Mouse (Mus musculus) urinary bladder, postnatal 36 days (tissue): Measurements from ENCODE around the gene Prkd2.

Experiments used
- DNase-seq, 2 experiments: peaks; one replicate each; pipeline ENCODE4 v3.0.0; 2022; ENCODE audit warnings: low spot score in 2 of 2, mixed read lengths in 1 of 2

Gene Prkd2

DNA sequence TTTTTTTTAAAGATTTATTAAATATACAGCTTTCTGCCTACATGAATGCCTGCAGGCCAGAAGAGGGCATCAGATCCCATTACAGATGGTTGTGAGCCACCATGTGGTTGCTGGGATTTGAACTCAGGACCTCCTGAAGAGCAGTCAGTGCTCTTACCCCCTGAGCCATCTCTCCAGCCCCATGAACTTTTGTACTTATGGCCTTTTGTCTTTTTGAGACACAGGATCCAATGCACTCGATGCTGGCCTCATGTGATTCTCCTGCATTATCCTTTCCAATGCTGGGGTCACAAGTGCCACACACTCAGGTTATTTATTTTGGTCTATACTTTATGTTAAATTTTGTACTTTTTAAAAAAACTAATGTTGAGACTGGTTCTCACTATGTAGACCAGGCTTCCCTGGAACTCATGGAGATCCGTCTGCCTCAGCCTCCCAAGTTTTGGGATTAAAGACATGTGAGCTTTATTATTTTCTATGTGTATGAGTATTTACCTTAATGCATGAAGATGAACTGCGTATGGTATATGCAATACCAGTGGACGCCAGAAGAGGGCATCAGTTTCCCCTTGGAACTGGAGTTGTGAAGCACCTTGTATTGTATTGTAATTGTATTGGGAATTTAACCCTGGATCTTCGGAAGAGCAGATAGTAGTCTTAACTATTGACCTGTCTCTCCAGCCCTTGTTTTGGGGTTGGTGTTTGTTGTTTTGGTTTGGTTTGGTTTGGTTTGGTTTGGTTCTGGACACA, 17.4 kb downstream of the Prkd2 start:
- peak in 1 of 2 experiments; percentile 33 for DNase-seq

DNA sequence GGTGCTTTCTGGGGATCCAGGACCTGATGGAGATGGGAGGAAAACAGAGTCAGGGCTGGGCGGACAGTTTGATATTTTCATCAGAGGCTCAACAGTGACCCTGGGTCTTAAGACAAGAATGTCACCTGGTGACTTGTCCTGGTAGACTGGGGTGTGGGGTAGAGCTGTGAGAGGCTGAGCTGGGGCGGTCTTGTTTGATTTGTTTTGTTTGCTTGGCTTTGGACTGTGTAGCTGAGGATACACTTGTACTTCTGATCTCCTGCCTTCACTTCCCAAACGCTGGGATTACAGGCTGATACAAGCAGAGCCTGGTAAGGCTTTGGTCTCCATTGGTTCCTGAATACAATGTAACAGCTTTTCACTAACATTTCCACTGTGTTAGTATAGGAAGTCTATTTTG, 24.8 kb downstream of the Prkd2 start:
- no peak for DNase-seq

DNA sequence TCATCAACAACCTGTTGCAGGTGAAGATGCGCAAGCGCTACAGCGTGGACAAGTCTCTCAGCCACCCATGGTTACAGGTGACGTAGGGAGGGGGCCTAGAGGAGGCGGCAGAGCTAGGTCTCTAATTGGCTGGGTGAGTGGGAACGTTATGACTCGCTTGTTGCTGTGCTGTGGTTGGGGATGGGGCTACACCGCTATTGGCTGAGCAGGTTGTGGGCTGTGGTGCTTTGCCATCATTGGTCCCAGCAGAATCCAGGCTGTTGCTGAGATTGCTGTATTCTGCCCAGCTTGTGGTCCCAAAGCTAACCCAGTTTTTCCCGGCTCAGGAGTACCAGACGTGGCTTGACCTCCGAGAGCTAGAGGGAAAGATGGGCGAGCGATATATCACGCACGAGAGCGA, 26.8 kb downstream of the Prkd2 start:
- no peak for DNase-seq

DNA sequence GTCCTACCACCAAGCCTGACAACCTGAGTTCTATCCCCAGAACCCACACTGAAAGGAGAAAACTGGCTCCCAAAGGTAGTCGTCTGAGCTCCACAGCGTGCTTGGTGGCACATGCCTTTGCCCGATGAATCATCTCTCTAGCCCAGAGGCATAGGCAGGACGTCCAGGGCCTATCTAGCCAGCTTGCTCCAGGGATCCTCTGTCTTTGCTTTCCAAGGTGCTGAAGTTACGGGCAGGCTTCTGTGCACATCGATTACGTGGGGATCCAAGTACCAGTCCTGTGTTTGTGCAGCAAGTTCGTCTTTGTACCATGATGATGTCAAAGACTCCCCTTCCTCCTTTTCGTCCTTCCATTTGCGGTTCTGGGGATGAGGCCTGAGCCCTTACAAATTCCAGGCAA, 28.9 kb downstream of the Prkd2 start:
- DNase-seq = no peak

DNA sequence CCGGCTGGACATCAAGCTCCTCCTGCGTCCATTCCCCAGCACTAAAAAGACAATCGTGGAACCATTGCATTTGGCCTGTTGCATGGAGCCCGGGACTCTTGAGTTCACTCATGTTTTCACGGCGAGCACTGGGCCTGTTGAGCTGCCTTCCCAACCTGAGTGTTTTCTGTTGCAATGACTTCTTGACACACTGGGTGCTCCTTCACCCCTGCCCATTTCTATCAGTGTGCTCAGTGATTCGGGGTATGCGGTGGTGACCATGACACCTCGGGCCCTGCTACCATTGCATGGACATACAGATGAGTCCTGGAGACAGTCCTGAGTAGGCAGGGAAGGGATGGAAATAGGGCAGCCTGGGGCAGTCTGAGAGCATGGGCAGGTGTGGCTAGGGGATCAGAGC, 29.8 kb downstream of the Prkd2 start:
- no peak for DNase-seq

DNA sequence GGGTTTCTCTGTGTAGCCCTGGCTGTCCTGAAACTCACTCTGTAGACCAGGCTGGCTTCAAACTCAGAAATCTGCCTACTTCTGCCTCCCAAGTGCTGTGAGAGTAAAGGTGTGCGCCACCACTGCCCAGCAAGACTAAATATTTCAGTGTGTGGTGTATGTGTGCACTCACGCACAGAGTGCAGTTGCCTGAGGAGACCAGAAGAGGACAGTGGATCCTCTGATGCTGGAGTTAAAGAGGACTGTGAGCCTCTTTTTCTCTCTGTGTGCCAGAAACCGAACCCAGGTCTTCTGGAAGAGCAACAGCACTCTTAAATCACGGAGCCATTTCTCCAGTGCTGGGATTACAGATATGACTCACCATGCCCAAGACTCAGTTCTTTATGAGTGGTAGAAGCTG, 30.7 kb downstream of the Prkd2 start:
- DNase-seq = no peak

DNA sequence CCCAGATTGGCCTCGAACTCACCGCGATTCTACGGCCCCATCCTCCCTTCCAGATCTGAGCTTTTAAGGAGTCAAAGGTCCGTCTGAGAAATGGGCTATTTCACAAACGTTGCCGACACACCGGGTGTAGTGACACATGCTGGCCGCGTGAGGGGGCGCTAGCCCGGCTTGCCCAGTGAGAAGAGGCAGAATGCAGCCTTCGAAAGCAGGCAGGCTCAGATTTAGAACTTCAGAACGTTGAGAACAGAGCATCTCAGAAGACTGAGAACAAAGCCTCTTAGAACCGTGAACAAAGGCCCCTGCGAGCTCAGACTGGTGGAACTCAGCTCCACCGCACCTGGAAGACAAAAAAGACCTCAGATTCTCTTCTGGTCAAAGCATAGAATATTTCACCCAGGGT, 31.5 kb downstream of the Prkd2 start:
- peak; percentile 61 to 81 for DNase-seq

DNA sequence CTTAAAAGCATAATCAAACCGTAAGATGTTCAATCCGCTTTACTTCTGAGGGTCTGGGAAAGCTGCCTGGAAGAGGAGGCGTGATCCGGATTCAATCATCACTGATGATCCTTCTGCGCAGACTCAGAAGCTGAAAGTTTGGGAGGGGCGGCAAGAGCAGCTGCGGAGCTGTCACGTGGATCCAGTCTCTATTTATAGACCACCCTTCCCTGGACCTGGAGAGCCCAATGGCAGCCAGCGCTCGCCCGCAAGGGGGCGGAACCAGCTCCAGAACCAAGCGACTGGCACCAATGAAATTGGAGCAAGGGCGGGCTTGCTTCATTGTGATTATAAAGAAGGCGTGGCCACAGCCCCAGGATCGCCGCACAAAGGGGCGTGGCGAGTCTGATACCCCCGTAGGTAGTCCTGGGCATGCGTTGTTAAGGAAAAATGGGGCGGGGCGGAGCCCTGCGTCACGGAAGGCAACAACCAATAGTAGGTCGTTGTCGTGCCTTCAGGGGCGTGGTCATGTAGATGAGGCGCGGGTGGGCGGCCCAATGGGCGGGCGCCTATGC, 32.1 kb downstream of the Prkd2 start:
- DNase-seq = peak; percentile 99 to 100

DNA sequence AGATGAGACGGTGACA, 32.4 kb downstream of the Prkd2 start, which contains the start of gene Dact3:
Dact3 (plus strand) TSS at position 8 of the 16 bp plus-strand sequence.
- no peak for DNase-seq

DNA sequence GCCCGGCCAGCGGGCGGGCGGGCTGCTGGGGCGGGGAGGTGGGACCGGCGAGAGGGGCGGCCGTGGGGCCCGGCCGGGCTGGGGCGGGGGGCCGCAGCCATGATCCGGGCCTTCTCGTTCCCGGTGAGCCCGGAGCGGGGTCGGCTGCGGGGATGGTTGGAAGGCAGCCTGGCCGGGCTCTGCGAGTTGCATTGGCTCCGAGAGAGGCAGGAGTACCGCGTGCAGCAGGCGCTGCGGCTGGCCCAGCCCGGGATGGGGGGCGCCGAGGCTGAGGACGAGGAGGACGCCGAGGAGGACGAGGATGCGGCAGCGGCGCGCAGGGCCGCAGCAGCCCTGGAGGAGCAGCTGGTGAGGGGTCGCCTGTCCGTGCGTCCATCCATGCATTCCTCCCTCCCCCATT, 32.6 kb downstream of the Prkd2 start:
- no peak for DNase-seq

DNA sequence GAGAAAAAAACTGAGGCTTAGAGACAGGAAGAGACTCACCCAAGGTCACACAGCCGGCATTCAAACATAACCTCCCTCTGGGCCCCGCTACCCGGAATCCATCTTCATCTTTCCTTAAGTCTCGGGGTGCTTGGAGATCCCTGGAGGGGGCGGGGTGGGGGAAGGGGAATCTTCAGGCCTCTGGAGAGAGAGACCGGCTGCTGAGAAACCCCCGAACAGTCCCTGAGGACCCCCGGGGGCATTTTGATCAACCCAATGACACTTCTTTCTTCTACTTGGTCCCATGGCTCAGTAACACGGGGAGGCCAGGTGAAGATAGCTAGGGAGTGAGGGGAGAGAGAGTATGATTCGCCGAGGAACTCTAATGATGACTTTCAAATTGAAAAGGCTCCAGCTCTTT, 33.3 kb downstream of the Prkd2 start:
- no peak for DNase-seq

DNA sequence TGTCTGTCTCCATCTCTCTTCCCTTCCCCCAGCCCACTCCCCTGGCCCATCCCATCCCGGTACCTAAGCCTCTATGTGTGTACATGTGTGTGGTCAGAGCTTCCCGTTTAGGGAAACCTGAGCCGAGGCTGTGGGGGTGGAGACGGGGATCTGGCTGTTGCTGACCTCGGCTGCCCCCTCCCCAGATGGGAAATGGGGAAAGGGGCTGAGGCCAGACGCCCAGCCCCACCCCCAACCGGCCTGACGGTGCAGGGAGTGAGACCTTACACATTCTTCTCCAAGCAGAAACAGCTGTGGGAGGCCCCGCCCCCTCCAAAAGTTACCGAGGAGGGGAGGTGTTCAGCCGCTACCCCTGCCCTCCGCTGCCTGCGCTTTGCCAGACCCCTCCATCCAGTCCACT, 33.9 kb downstream of the Prkd2 start:
- DNase-seq = no peak

DNA sequence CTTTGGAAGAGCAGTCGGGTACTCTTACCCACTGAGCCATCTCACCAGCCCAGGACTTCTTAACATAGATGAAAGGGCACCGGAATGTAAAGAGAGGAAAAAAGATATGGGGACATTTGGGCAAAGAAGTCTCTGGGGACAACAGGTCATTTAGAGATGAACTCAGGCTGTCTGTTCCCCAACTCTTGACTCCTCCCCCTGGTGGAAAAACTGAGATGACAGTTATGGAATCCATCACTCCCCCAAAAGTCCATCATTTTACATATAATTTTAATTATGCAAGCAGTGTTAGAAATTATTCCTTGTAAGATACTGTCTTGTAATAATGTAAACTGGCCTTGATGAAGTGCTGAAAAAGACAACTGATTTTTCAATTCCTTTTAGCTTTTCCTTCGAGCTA, 35.0 kb downstream of the Prkd2 start:
- no peak for DNase-seq

DNA sequence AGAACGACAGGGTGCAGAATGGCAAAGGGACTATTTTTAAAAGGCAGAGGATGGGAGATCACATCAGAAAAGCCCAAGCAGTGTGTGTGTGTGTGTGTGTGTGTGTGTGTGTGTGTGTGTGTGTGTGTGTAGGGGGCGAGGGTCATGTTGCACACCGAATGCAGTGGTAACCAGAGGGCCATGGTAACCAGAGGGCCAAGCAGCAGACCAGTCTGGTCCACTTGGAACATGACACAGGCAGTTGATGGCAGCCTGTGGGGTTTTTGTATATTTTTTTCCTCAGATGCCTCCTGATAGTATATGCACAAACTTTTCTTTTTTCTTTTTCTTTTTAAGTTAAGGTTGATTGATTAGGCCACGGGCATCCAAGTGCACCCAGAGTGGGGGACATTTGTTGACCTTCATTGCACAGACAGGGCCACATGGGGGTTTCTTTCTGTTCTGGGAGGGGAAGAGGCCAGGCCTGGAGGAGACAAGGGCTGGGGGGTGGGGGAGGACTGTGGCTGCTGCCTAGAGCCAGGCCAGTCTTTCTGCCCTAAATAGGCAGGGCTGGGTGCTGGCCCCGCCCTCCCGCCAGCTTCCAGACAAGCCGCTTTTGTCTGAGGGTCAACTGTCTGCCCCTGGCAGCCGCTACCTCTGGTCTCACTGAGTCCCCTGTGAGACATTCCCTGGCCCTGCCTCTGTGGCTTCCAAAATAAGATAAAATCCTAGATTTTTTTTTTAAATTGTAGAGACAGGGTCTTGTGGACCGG, 37.3 kb downstream of the Prkd2 start:
- DNase-seq = no peak

DNA sequence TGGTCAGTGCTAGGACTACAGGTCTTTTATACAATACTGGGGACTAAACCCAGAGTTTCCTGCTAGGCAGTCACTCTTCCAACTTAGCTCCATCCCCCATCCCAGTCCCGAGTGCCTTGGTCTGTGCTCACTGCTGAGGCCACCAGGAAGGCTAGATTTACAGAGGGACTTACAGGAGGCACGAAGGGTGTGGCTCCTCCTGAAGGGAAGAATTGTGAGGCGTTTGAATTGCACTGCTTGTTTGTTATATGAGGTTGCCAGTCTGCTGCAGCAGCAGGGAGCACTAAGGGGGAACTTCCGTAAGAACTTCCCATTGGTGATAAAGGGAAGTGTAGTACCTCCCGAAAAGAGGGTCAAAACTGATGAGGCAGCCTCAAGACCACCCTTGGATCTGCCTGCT, 37.9 kb downstream of the Prkd2 start:
- no peak for DNase-seq

DNA sequence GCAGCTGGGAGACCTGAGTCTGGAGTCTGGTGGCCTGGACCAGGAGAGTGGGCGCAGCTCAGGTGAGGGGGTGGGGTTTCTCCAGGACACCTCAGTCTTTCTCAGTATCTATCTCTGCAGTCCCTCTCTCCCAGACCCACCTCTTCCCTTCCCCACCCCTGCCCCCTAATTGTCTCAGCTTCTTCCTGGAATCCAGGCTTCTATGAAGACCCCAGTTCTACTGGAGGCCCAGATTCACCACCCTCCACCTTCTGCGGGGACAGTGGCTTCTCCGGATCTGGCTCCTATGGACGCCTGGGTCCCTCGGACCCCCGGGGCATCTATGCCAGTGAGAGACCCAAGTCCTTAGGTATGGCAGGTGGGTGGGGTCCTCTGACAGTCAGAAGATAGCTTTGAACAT, 40.5 kb downstream of the Prkd2 start:
- DNase-seq = no peak

DNA sequence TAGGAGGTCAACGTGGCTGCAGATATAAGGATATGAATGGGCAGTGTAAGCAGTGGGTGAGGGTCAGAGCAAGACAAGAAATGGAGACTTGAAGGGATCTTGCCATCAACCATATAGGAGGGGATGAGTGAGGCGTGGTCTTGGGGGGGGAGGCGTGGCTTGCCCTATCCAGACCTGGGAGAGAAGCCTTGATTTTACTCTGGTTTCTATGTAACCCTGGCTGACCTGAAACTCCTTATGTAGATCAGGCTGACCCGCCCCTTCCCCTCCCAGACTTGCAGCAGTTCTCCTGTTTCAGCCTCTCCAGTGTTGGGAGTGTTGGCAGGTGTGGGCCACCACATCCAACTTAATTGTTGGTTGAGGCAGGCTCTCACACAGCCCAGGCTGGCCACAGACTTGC, 41.6 kb downstream of the Prkd2 start:
- no peak for DNase-seq

DNA sequence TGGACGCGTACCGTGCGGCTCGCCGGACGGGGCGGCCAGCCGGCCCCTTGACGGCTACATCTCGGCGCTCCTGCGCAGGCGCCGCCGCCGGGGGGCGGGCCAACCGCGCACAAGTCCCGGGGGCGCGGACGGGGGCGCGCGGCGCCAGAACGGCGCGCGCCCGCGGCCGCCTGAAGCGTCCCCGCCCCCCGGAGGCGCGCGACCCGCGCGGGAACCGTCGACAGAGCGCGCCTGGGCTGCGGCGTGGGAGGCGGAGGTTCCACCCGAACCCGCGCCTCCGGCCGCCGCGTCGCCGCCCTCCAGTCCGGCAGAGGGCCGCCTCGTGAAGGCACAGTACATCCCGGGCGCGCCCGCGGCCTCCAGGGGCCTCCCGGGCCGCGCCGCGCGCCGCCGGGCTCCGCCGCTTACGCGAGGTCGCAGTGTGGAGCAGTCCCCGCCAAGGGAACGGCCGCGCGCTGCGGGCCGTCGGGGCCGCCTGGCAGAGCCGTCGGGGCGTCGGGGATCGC, 42.6 kb downstream of the Prkd2 start:
- no peak for DNase-seq

DNA sequence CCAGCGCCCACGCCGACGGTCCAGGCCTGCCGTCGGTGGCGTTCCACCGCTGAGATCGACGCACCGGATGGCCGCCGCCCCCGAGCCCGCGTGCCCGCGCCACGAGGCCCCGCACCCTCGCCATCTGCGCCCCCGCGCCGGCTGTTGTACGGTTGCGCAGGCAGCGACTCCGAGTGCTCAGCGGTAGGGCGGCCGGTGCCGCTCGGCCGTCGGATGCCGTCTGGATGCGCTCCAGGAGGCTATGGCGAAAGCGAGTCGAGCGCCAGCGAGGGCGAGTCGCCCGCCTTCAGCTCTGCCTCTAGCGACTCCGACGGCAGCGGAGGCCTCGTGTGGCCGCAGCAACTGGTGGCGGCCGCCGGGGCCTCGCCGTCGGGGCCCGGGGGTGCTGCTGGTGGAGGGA, 43.2 kb downstream of the Prkd2 start:
- no peak for DNase-seq

DNA sequence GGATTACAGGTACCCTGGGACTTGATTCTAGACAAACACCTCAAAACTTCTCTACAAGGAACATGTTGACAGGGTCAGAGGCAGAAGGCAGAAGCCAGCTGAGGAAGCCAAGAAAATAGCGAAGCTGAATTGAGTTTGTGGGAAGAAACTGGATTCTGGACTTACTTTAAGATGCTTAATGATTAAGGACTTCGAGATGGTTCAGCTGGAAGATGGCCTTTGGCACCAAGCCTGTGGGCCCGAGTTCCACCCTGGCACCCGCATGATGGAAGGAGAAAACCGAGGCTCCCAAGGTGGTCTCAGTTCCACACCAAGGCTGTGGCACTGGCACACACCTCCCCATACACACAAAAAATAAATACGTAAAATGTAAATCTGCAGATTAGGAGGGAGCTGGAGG, 47.8 kb downstream of the Prkd2 start:
- peak in 1 of 2 experiments; percentile 50 for DNase-seq

DNA sequence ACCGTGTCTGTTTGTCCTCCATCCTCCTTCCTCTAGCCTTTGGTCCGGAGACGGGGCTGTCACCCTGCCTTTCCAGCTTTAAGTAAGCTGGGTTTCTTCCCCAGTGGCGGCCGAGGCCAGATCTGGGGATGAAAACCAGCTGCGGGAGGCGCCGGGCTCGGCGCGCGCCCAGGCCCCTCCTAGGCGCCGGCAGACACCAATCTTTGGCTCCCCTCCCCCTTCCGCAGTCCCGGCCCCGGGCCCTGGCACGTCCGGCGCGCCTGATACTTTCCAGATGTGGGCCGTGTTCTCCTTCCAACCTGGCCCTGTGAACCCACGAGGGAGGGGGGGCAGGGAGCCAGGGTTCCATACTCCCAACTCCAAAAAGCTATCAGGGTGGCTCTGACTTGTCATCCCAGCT, 48.2 kb downstream of the Prkd2 start:
- DNase-seq = peak; percentile 60 to 82

DNA sequence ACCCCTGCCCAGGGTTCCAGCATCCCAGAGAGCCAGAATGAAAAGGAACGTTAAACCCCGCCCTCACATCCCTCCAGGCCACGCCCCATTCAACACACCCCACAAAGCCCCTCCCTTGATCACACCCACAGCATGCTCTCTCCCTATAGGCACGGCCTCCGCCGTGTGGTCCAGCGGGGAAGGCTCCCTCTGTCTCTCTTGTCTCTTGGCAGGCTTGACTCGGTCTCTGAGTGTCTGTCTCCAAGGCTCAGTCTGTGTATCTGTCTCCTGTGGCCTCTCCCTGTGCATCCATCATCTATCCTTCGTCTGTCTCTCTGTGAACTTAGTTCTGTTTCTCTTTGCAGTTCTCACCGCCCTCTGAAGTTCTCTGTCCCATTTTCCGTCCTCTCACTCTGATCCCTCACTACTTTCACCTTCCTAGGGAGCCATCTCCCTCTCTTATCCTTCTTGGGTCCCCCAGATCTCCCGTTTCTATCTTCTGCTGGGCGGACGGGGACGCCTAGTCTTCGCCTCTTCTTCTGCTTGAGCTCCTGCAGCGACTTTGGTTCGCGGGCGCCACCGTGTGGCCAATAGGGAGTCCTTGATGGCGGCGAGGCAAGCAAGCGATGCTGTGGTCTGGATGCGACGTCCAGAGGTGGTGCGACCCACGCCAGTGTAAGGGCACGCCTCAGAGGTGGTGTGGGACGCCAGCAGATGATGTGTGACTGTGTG, 49.1 kb downstream of the Prkd2 start, which contains the start of gene Gng8:
Gng8 (plus strand) TSS at position 146 of the 711 bp plus-strand sequence.
- DNase-seq = peak; percentile 77 to 85

DNA sequence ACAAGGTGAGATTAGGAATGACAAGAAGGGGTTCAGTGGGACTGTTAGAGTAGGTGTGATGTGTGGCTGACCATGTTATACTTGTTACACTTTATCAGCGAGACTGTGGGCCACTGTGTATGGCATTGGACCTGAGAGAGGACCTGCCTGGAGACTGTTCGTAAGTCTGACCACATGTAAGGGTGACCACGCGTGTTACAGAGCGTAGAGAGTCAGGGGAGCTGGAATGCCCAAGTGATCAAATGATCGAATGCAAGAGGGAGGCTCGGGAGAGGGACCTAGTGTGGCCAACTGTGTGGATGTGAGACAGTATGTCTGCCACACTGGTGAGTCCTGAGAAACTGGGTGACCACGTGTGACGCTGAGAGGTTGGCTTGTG, 49.6 kb downstream of the Prkd2 start:
- no peak for DNase-seq
